Mouse (Mus musculus) thymus, postnatal 0 days (tissue): ENCODE data around the gene Stpg4. TPM values are rescaled to one million over a fixed set of nuclear protein-coding genes. Genes with fewer than 3 reads are reported as not detected.

Source experiments
- DNase-seq: peaks from one replicate; pipeline ENCODE4 v3.0.0-alpha.2; 2015; ENCODE audit warnings: low spot score
- polyA plus RNA-seq: library from polyadenylated mRNA; unstranded; fragments of >200 nt; fragmentation: Nextera tagmentation; extraction: Ambion mirVana; gene quantifications from 2 replicates; pipeline ENCODE4 v1.2.1, GENCODE M21; 2015

Stpg4 gene
- polyA plus RNA-seq, 1 experiment from 2014 or later: 0.23 TPM

DNA sequence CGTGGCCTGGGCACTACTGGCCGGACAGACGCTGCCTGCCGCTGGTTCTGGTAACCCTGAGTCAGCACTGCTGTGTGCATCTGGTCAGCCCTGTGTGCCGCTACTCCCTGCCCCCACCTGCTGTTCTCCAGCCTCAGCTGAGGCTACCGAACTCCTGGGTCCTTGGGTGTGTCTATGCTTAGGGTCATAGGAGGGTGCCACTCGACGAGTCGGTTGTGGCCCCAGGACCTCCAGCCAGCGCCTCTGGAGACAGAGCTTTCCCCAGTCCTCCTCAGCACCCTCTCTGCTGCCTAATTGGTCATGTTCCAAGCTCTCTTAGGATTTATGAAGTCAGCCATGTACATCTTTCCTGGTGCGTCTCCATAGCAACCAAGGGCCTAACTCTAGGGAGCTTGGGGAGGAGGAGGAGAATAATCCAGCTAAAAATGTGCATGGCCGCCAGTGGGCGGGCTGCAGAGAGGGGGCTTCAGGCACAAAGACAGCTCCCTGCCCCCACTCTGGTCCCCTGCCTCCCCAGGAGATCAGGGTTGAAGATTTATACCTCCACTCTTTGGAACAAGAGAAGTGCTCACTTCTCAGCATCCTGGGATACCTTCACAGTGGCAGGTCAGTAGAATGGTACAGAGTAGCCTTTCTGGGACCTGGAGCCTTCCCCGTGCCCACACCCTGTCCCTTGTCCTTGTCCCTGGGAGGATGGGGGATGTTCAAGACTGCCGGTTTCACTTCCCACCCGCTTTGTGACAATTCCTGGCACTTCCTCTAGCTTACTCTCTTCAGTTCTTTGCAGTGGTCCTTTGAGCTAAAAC, 49.0 kb downstream of the Stpg4 start:
- DNase-seq: no peak

DNA sequence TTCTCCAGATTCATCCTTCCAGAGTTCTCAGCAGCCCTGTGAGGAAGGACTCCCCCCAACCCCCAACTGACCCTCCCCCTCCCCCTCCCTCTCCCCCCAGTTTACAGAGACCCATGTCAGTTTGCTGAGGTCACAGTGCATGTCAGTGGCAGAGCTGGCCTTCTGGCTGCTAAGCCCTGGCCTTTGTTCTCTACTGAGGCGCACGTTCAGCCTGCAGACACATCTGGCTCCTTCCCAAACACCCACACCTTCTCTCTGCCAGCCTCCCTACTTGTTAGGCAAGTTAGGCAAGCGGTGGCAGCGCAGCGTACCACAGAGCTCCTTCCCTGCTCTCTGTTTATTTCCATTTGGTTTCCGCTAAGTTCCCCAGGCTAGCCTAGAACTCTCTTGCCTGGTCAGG, 50.0 kb downstream of the Stpg4 start:
- no peak for DNase-seq

DNA sequence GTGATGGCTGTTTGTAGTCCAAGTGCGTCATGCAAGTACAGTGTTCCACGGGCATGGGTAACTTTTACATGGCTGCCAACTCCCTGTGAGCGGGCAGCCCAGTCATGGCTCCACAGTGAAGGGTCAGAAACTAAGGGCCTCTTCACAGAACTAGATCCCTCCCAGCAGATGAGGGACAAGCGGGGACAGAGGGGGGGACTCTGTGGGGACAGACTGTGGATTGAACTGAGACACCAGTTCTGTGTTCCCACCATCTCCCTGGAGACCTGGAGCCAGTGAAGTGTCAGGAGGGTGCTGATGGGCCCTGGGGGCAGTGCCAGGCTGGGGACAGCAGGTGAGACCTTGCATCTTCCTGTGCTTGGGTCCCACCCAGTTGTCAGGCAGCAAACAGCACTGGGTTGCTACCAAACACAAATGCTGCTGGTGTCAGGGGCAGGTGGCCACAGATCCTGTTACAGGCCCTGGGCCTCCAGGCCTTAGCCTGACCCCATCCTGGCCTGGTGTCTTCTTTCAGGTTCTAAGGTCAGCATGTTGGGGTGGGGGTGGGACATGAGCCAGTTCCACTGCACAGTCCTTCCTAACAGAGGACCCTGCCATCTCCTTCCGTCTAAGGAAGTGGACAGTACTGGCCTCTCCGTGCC, 50.6 kb downstream of the Stpg4 start:
- no peak for DNase-seq

DNA sequence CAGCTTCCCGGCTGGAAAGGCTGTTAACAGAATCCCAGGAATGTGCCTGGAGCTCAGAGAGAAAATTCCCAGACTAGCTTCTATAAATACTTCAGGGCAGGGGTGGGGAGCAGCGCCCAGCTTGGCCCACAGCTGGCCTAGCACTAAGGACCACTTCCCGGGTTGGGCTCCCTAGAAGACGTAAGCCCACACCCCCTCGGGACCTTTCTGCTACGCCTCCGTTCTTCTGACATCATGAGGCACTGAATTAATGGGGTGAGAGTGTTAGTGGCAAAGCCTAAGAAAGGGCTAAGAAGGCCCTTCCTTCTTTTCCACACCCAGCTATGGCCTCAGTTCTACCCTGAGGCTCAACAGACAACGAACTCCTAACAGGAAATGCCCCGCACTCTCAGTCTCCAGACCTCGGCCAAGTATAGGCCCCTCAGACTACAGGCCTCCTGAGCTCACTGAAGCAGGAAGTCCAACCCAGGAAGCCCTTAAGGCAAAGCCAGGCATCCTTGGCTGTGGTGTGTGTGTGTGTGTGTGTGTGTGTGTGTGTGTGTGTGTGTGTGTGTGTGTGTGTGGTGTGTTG, 51.5 kb downstream of the Stpg4 start:
- peak; percentile 17 for DNase-seq

DNA sequence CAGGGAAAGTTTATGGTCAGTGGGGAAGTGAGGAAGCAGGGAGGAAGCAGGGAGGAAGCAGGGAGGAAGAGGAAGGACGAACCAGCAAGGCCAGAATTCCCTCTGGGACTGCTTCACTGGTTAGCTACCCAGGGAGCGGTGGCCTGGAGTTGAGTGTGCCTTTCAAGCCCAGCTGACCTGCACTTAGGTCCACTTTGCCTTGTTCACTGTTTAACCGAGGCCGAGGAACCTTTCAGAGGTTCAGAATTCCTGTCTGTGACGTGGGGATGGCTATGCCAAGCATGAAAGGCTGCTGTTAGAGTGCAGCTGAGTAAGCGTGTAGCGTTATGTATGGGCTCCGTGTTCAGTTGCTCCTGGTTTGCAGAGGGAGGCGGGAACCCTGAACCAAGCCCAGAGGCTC, 54.2 kb downstream of the Stpg4 start:
- DNase-seq: no peak

DNA sequence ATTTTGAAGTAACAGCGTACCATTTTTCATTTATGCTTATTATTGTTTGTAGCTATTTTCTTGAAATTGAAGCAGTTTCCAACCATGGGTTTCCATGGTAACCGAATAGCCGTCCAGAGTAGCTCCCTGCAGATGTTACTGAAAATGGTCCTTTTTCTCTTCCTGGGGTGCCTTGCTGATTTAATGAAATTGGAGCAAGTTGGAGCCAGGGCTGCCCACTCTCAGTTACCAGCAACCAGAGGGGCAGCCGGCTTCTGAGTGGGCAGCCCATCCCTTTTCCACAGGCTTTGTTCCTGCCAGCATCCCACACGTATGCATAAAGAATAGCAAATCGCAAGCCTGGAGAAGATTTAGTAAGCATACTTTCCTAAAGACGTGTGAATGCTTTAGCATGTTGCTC, 55.4 kb downstream of the Stpg4 start:
- DNase-seq: no peak

DNA sequence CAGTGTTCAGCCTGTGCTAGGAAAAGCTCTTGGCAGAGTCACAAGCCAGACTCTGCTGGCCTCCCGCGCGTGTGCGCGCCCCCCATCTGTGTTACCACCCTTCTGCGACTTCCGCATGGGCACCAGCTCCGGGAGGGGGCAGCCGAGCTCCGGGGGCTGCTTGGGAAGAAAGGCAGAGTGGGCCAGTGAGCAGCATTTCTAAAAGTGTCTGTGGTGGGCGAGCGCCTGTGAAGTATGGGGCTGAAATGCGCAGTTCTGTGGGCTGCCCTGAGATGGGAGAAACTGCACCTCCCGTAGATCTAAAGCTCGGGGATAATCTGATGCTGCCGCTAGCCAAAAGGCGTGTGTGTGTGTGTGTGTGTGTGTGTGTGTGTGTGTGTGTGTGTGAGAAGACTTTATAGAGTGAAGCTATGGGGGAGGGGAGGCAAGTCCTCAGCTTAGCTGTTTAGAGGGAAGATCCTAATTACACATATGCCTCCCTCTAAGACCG, 58.2 kb downstream of the Stpg4 start:
- no peak for DNase-seq

DNA sequence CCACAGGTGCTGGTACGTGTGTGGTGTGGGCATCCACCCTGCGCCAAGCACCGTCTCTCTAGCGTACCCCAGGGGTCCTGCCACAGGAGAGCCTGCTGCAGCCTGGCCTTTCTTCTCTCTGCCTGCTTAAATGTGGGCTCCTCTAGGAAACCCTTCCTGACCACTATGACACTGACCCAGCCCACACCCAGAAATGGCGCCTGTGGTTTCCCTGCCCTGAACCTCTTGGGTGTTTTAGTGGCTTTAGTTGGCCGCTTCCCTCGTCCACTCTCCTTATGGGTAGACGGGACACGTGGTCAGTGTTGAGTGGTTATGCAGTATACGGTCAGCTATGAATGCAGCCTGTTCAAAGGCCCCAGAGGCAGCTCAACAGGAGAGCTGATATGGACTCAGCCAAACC, 59.1 kb downstream of the Stpg4 start:
- no peak for DNase-seq

DNA sequence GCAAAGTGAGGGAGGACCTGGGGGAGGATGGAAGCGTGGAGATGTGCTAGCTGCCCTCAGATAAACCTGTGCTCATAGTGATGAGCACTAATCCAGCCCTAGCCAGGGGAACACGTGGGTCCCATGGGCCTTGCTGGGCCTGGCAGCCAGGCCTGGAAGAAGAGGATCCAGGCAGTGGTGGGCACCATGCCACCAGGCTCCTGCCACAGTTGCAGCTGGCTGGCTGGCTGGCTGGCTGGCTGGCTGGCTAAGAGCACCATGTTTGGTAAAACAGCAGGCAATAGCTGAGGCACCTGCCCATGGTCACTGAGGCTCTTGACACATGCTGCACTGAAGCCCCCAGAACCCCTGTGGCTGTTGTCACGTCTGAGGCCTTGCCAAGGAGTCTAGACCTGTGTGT, 59.9 kb downstream of the Stpg4 start:
- DNase-seq: no peak

DNA sequence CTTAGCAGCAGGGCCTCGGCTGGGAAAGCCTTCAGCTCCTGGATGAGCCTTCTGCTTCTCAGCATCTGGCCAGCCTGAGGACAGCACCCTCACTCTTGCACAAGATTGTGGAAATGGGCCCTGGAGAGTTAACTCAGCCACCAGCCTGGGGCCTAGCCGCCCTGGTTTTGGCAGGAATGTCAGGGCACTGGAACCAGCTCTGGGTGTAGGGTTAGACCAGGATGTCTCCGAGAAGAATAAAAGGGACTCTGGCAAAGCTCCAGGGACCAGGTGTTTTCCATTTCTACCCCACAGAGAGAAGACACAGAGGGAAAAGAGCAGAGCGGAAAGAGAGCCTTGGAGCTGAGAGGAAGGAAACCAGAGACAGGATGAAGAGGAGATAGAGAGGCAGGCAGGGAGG, 60.3 kb downstream of the Stpg4 start:
- no peak for DNase-seq

DNA sequence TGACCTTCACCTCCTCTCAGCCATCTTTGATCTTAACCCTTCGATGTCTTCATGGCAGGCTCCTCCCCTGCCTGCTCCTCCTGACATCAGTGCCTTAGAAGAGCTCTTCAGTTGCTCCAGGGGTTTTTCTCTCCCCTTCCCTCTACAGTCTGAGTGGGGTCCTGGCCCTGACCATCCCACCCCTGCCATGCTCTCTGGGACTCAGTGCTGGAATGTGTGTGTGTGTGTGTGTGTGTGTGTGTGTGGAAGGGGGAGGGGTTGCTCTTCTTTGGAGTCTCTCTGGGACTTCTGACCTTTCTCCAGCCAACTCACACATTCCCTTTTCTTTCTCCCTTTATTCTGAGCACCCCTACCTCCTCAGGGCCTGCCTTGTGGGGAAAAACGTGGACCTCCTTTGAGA, 61.0 kb downstream of the Stpg4 start:
- DNase-seq: no peak

DNA sequence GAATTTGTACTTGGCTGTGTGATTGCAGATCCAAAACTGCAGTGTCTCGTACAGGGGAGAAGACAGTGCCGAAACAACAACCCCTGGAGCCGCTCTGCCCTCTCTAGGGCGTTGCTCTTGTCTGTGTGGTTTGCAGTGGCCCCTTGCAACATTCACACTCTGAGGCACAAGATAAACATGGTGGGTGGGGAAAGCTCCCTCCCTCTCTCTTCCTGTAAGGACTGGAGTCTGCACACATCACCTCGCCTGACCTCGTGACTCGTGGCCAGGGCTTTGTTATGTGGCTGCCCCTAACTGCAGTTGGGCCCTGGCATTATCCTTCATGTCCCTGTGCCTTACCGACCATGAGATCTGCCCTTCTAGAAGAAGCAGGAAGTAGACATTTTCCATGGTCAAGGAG, 62.3 kb downstream of the Stpg4 start:
- DNase-seq: no peak

DNA sequence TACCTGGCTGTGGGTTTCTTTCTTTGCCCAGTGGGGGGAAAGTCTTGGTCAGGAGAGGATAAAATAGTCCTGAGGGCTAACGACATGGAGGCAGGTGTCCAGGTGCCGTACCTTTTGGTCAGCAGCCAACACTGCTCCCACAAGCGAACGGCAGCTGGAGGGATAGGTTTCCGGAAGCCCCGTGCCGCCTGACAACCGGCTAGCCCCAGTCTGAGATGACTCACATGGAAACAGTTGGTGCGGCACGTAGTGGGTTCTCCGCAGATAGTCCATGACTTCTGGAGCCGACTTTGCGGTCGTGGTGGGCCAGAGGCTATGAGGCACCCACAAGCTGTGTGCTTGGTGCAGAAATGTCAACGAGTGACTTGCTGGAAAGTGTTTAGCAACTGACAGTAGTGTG, 63.4 kb downstream of the Stpg4 start:
- no peak for DNase-seq

DNA sequence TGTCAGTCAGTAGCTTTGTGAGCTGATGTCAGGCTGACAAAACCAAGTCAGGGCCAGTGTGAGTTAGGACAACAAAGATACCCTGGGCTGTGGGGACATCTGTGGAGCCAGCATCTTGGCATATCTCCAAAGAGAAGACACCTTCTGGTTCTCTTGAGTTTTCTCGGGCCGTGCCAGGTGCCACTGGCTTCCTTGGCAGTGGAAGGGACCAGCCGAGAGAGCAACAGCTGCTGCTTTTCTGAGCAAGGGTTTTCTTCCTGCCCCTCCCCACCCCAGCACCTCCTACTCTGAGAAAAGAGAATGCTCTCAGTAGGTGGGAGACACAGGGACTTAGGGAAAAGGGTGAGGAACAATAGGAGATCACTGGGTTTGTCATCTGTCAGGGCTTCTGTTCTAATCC, 66.4 kb downstream of the Stpg4 start:
- DNase-seq: no peak

DNA sequence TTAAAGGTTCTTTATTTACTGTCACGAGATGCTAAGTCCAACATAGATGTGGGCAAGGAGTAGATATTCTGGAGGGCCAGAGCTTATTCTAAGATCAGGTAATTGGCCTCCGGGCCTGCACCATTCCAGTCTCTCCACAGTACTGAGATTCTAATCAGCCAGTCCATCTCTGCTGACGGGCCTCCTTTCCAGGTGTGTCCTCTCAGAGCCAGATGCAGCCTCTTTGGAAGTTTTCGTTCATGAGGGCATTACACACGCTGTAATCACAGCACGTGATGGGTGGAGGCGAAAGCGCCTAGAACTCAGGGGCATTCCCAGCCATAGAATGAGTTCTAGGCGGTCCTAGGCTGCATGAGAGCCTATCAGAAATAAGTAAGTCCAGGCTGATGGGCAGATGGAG, 70.0 kb downstream of the Stpg4 start:
- DNase-seq: no peak

DNA sequence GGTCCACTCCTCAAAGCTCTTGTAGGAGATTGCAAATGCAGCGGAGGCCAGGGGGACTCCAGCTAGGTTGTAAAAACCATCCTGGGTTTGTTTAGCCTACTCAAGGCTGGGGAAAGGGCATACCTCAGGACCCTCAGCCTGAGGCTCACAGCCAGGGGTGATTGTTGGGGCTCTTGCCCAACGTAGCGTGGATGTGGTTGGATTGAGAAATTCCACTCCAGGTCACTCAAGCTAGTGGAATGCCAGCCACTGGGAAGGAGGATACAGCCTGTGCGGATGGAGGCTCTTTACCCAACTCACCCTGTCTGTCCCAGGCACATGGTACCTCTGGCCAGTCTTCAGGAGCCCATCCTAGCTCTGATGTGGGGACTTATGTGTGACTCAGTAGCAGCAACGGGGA, 71.3 kb downstream of the Stpg4 start:
- no peak for DNase-seq

DNA sequence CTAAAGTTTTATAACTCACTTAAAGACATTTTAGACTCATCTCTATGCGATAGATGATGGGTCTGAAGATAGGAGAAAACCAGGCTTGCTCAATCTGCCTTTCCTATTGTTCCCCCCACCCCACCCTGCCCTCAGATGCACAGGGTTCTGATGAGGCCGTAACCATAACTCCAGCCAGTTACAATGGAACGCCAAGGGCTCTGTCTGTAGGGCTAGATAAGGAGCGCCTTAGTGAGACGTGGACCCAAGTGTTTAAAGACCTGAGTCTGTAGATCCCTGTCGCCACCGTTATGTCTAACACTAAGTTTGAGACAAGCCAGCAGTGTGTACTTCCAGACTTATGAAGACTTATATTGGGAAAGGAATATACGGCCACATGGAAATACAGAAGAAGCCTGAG, 72.1 kb downstream of the Stpg4 start:
- DNase-seq: no peak

DNA sequence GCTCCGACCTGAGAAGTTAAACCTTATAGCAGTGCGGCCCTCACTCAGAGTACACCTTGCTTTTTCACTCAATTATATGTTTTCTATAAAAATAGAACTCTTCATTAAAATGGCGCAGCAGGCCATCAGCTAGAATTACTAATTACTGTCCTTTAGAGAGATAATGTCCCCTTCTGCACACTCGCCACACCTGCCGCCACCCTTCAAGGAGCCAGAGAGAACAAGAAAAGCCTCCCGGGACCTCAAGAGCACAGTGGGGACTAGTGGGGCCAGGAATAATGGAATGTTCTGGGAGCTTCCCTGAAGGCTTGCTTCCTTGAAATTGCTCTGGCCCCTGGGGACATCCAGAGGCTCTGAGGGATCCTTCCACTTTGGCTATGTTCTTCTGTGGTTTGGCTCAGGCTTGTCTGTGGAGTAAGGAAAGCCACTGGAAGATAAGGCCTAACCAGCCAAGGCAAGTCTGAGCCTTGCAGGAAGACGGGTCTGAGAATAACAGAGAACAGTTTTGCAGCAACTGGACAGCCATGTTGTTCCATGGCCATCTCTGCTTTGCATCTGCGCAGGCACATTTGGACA, 73.7 kb downstream of the Stpg4 start:
- DNase-seq: no peak

DNA sequence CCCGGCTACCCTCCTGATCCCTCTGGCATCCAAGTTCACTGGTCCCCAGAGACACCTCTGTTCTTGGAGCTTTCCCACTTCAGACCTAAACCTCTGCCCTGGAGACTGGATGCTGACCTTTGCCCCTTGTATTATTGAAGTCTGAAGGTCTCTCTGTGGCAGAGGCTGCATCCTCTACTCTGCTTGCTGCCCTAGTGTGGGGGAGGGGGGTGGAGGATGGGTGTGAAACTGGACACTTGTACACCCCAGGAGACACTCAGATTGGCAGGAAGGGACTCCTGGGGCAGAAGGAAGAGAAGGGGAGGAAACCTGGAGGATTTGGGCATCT, 74.7 kb downstream of the Stpg4 start:
- no peak for DNase-seq

DNA sequence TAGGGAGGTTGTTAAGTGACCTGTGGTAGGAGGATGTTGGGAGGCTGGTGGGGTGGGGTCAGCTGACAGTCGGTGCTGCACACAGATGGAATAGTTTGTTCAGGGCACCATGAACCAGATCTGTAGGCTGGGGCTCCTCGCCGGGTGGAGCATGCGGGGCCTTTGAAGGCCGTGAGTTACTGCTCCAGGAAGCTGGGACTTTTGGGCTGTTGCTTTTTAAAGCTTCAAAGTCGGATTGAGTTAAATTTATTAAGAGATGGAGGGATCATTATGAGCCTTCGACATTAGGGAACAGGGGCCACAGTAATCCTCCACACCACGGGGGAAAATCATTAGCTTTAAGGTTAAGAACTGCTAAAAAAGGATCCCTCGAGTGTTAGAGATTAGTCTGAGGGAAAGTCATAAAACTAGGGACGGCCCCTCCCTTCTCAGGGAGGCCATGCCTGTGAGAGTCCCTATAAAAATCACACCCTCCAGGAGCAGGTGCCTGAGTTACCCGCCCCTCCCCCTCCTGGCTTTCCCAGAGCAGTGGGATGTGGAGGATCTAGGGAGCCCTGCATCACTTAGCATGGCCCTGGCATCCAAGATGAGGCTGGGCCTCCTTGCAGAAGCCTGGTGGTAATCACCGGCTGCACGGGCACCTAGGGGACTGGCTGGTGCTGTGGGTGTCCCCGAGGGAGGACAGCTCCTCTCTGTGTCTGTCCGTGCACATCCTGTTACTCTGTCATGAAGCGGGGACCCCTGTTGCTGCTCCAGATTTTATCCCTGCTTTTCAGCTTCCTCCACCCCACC, 75.2 kb downstream of the Stpg4 start:
- DNase-seq: no peak

DNA sequence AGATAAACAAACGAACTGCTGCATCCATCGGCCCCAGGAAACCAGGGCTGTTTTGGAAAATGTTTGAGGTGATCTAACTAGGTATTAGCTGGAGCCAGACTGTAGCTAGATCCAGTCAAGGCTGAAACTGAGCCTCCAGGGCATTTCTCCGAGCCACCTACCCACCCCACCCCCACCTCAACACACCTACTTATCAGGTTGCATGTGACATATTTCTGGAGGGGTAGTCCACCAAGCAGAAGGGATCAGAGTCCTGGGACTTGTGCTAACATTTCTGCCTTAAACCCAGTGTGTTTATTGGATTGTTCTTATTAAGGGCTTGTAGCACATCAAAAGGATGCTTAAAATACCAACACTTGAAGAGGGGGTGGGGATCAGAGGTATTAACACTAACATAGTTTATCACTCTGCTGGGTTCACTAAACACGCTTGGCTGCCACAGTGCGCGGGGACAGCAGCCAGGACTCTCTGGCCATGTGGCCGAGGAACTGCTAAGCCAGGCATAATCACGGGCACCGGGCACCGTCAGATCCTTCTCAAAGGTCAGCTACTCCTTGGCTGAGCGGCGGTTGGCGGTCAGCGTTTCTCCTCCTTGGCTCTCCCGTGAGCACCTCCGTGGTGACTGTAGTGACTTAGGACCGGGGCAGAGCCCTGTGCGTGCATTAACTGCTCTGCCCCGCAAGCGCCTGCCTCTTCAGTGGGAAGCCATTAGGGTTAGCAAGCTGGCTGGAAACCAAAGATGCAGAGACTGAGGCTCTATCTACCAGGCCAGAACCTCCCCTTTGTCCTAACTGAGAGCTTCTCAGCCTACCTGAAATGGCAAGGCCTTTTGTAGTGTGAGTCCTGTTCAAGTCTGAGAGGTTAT, 76.1 kb downstream of the Stpg4 start:
- no peak for DNase-seq
